In the genomic region with DNA sequence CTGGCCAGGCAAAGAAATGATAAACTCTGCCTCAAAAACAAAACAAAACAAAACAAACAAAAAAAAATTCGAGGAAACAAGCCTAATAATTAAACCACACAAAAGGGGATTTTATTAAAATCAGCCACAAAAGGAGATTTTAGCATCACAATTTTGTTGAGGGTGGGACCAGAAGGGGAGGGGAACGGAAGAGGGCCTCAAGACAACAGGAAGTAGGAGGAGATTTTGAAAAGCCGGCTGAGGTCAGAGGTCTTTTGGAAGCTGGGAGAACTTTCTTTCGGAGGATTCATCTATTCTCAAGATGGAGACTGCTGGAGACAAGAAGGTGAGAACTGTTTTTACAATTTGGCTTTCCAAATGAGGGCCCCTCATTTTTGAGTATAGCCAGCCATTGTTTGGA, we compare ENCODE assay signal across 33 mouse cellular contexts. TPM values are rescaled to one million over a fixed set of nuclear protein-coding genes. Genes with fewer than 3 reads are reported as not detected.
"Had no signal": no experiment of that assay in that cellular context is flagged by ENCODE, and none has a peak within 500 bp of the region (broad histone marks: within the 10 kb centered on the region; RNA-seq: fewer than 3 reads in every experiment).

A gene (plus strand): TSS at position 217 of the 400 bp plus-strand sequence.

- DNase-seq: kidney, adult 8-10 months; kidney, postnatal 10 days; kidney, postnatal 36 days; layer of hippocampus, postnatal 36 days; liver, embryonic 13.5 days; lung, adult 2 months; lung, postnatal 14 days; lung, postnatal 4 days; midbrain, embryonic 14.5 days; right cerebral cortex, adult 18-20 months; right cerebral cortex, postnatal 14 days; spleen, adult 18-20 months; thymus, adult 2 months; thymus, postnatal 14 days; thymus, postnatal 4 days had no signal

- H3K27me3 ChIP-seq: kidney, embryonic 15.5 days; liver, embryonic 13.5 days; stomach, embryonic 15.5 days had no signal

- H3K4me2 ChIP-seq: kidney, embryonic 15.5 days; liver, embryonic 13.5 days; midbrain, embryonic 11.5 days; stomach, embryonic 15.5 days had no signal

- H3K9ac ChIP-seq: kidney, embryonic 15.5 days; liver, embryonic 13.5 days; stomach, embryonic 15.5 days had no signal

- H3K9me3 ChIP-seq: kidney, embryonic 15.5 days; liver, embryonic 13.5 days; stomach, embryonic 15.5 days had no signal

- H3K27ac ChIP-seq: kidney, embryonic 15.5 days; left cerebral cortex, adult 2 months; liver, embryonic 13.5 days; stomach, embryonic 15.5 days had no signal

- H3K4me1 ChIP-seq: kidney, embryonic 15.5 days; liver, embryonic 13.5 days; stomach, embryonic 15.5 days had no signal

- H3K36me3 ChIP-seq: kidney, embryonic 15.5 days; liver, embryonic 13.5 days; stomach, embryonic 15.5 days had no signal

- H3K4me3 ChIP-seq: kidney, embryonic 15.5 days; left cerebral cortex, adult 2 months; liver, embryonic 13.5 days; stomach, embryonic 15.5 days had no signal

RNA-seq across cellular contexts. Expression of the gene that starts here (rescaled TPM):
- total RNA-seq: layer of hippocampus, adult 8-10 months; layer of hippocampus, postnatal 10 days; layer of hippocampus, postnatal 36 days; left cerebral cortex, adult 2 months; left cerebral cortex, postnatal 10 days; left cerebral cortex, postnatal 36 days; liver, adult 2 months; megakaryocyte progenitor cell, adult 5-6 weeks; megakaryocyte-erythroid progenitor cell, adult 5-6 weeks; midbrain, postnatal 0 days had no signal
- polyA plus RNA-seq: kidney, embryonic 15.5 days; limb, embryonic 11.5 days; limb, embryonic 14.5 days; liver, adult 2 months; liver, embryonic 16.5 days; lung, adult 2 months; lung, embryonic 16.5 days; midbrain, embryonic 11.5 days; midbrain, embryonic 14.5 days; midbrain, postnatal 0 days; neural tube, embryonic 11.5 days; neural tube, embryonic 14.5 days; stomach, embryonic 15.5 days; thymus, adult 2 months had no signal
